Mouse (Mus musculus): ENCODE measurements around the gene Gzmm.

GRCm38 (mm10) chr10:79693580-79694378, 5.0 kb downstream of the Gzmm start:
- TF ChIP-seq MAX (IDR thresholded peaks at IDR 0.05) = no peak
- no peak for TF ChIP-seq MYOD1 (IDR thresholded peaks at IDR 0.05; ENCODE audit: control insufficient read depth, insufficient read length, low read depth)
- TF ChIP-seq USF1 (IDR thresholded peaks at IDR 0.05; ENCODE audit: low read depth) = no peak
- no peak for TF ChIP-seq MYOG (IDR thresholded peaks at IDR 0.05; ENCODE audit: control insufficient read depth, extremely low read depth, insufficient read length)
- no peak for TF ChIP-seq CTCF (IDR thresholded peaks at IDR 0.05; ENCODE audit: control insufficient read depth, insufficient read depth, insufficient read length)

Data from C2C12 (cell line).